Mouse (Mus musculus): Measurements from ENCODE around the gene Vps29.

GRCm38 (mm10) chr5:122401303-122401640 is 47.1 kb downstream of the Vps29 start:
- TF ChIP-seq CTCF (IDR thresholded peaks at IDR 0.05) (peak; percentile 96), EP300 (IDR thresholded peaks at IDR 0.05) (no peak)
